In genomic region chrX:140507377-140507776, GRCm38 (mm10) we compare ENCODE assay signal across 28 mouse cellular contexts. TPM values are rescaled to one million over a fixed set of nuclear protein-coding genes. Genes with fewer than 3 reads are reported as not detected.
DNase-seq lines count a peak whose midpoint lies in the region; ATAC-seq and TF ChIP-seq lines count a peak whose summit lies in the region.
"Had no signal": no experiment of that assay in that cellular context is flagged by ENCODE, and none has a peak within 500 bp of the region (broad histone marks: within the 10 kb centered on the region; RNA-seq: fewer than 3 reads in every experiment).

No protein-coding gene starts in this region.

- H3K4me2 ChIP-seq in liver, postnatal 0 days (ENCODE audit: low read depth, low read length) = no peak overlapping the region
- H3K4me2 ChIP-seq: embryonic facial prominence, embryonic 13.5 days; forebrain, embryonic 13.5 days; heart, embryonic 13.5 days; hindbrain, embryonic 14.5 days had no signal

- no peak for TF ChIP-seq POLR2A in bone marrow, adult 2 months (IDR thresholded peaks at IDR 0.05; ENCODE audit: borderline replicate concordance, control insufficient read depth, low read depth, low read length)

- H3K4me3 ChIP-seq in gastrocnemius, adult 2 months = no peak overlapping the region
- no peak overlapping the region for H3K4me3 ChIP-seq in liver, postnatal 0 days (ENCODE audit: low read depth, low read length)
- no peak overlapping the region for H3K4me3 ChIP-seq in bone marrow, adult 2 months (replicated peaks; ENCODE audit: control insufficient read depth, low read depth, low read length)
- H3K4me3 ChIP-seq: embryonic facial prominence, embryonic 10.5 days; embryonic facial prominence, embryonic 13.5 days; erythroblast, embryonic 14.5 days; forebrain, embryonic 13.5 days; heart, adult 2 months; heart, embryonic 10.5 days; heart, embryonic 13.5 days had no signal

- no peak for TF ChIP-seq CTCF in gastrocnemius, adult 2 months (IDR thresholded peaks at IDR 0.05)
- no peak for TF ChIP-seq CTCF in liver, postnatal 0 days (IDR thresholded peaks at IDR 0.05; ENCODE audit: low read depth)
- TF ChIP-seq CTCF in bone marrow, adult 2 months (IDR thresholded peaks at IDR 0.05; ENCODE audit: control insufficient read depth, insufficient read depth, low read length) = no peak

- WGBS in liver, postnatal 0 days (ENCODE audit: insufficient replicate concordance) = 55% methylated on average over 1 of the region's 1 CpGs
- WGBS in bone marrow, adult 2 months = 32% methylated on average over 1 of the region's 1 CpGs

- no peak for DNase-seq in gastrocnemius, adult 2 months
- no peak for DNase-seq in gastrocnemius, postnatal 4 days (ENCODE audit: low spot score in 2 of 2)
- no peak for DNase-seq in liver, postnatal 0 days
- no peak for DNase-seq in liver
- DNase-seq in layer of hippocampus, adult 9-10 months (ENCODE audit: low spot score) = no peak
- no peak for DNase-seq in embryo, embryonic 10.5 days (ENCODE audit: low spot score)
- DNase-seq: adrenal gland, postnatal 14 days; cerebellum, adult 18-20 months; cerebellum, adult 9-10 months; cerebellum, postnatal 14 days; gastrocnemius, postnatal 14 days; heart, adult 2 months; heart, postnatal 14 days; heart, postnatal 4 days had no signal

- no peak for ATAC-seq in liver, postnatal 0 days
- 0 out of 2 replicates have a peak, but pooled peaks have one; percentile 0 for ATAC-seq in granulocyte monocyte progenitor cell, adult 5-6 weeks (replicated peaks; ENCODE audit: poor library complexity, severe bottlenecking)
- ATAC-seq: forebrain, embryonic 13.5 days; forebrain, embryonic 16.5 days; hindbrain, postnatal 0 days; inflammation-experienced regulatory T-cells, adult 6 months; intestine, embryonic 16.5 days had no signal

- H3K27ac ChIP-seq in gastrocnemius, adult 2 months = peak overlapping the region; percentile 28; the same call in 1 of the 2 replicates
- peak overlapping the region; percentile 69 for H3K27ac ChIP-seq in liver, postnatal 0 days (ENCODE audit: low read depth)
- H3K27ac ChIP-seq in bone marrow, adult 2 months (ENCODE audit: control insufficient read depth, insufficient read depth, low read depth, low read length, poor library complexity) = peak overlapping the region; percentile 94
- H3K27ac ChIP-seq: embryonic facial prominence, embryonic 10.5 days; embryonic facial prominence, embryonic 13.5 days; forebrain, embryonic 13.5 days; heart, adult 2 months; heart, embryonic 10.5 days; heart, embryonic 13.5 days; hindbrain, embryonic 14.5 days; hindbrain, postnatal 0 days had no signal

- no peak overlapping the region for H3K9ac ChIP-seq in liver, postnatal 0 days (replicated peaks)
- H3K9ac ChIP-seq: embryonic facial prominence, embryonic 13.5 days; forebrain, embryonic 13.5 days; heart, embryonic 13.5 days; hindbrain, embryonic 14.5 days had no signal

- H3K27me3 ChIP-seq in liver, postnatal 0 days (ENCODE audit: insufficient read depth, low read length) = no peaks in the 10 kb centered on the region

- H3K4me1 ChIP-seq in liver, postnatal 0 days (ENCODE audit: insufficient read depth) = peaks cover 31% of the 10 kb centered on the region
- H3K4me1 ChIP-seq in bone marrow, adult 2 months (ENCODE audit: control insufficient read depth, insufficient read depth, low read length) = peaks cover 4% of the 10 kb centered on the region; the same call in 1 of the 2 replicates
- H3K4me1 ChIP-seq: forebrain, embryonic 13.5 days had no signal

- H3K9me3 ChIP-seq in liver, postnatal 0 days (ENCODE audit: low read length) = no peaks in the 10 kb centered on the region
- H3K9me3 ChIP-seq: embryonic facial prominence, embryonic 10.5 days; embryonic facial prominence, embryonic 13.5 days; forebrain, embryonic 13.5 days; G1E; heart, embryonic 10.5 days; heart, embryonic 13.5 days had no signal

- no peaks in the 10 kb centered on the region for H3K36me3 ChIP-seq in liver, postnatal 0 days (replicated peaks; ENCODE audit: insufficient read depth, low read length)
- H3K36me3 ChIP-seq: embryonic facial prominence, embryonic 10.5 days; embryonic facial prominence, embryonic 13.5 days; G1E; heart, embryonic 10.5 days; heart, embryonic 13.5 days had no signal

- TF ChIP-seq EP300 in liver, postnatal 0 days (IDR thresholded peaks at IDR 0.05; ENCODE audit: low read depth) = no peak

- intact Hi-C loops in gastrocnemius, adult 2 months (cut with DNase I) = no loop called here

RNA-seq across cellular contexts. Expression of gene Prps1, which starts 51.0 kb away (rescaled TPM):
- 10 to 100 TPM; 33.7 to 38.2 TPM for total RNA-seq in gastrocnemius, adult 2 months (2021)
- total RNA-seq in gastrocnemius, postnatal 4 days (2021) = 10 to 100 TPM; 16.5 to 18.9 TPM
- polyA plus RNA-seq in liver, postnatal 0 days (2015; fragmentation: Nextera tagmentation; extraction: Ambion mirVana) = 19.2 and 20.2 TPM in 2 replicates
- polyA plus RNA-seq in bone marrow, adult 2 months (2011; ENCODE audit: insufficient read depth, insufficient read length, low replicate concordance, missing spikeins) = 22.9 and 24.5 TPM in 2 replicates
- 63.6 and 69.8 TPM in 2 replicates for total RNA-seq in granulocyte monocyte progenitor cell, adult 5-6 weeks (2014; fragmentation: Nextera tagmentation)
- 56.4 and 78.2 TPM in 2 replicates for total RNA-seq in granulocyte monocyte progenitor cell, adult 5-6 weeks (2017)

Comparison
In these comparisons a context has a peak if more than half of its experiments do, and no peak if none do; other contexts are left out.
1. H3K27ac ChIP-seq: peak in every context shown above with its lines; median percentile 94 in bone marrow, adult 2 months; 69 in liver, postnatal 0 days; 28 in gastrocnemius, adult 2 months.